Mouse (Mus musculus): ENCODE measurements around the gene Eif4a2.
"Not testable (repeated sequence)": the region's sequence is repeated elsewhere in the genome, so short reads cannot be mapped to it uniquely, and the experiment has no call there.

Gene Eif4a2

GRCm38 (mm10) chr16:23107231-23107942, at the start of gene Eif4a2:
TSS of gene Eif4a2 (plus strand) at chr16:23107444.
- peak; percentile 86 for DNase-seq (ENCODE audit: low spot score)

GRCm38 (mm10) chr16:23057668-23058447, 49.4 kb upstream of the Eif4a2 start, which contains the start of gene Kng1:
TSS of gene Kng1 (plus strand) at chr16:23057865.
- not testable (repeated sequence) for DNase-seq (ENCODE audit: low spot score)

GRCm38 (mm10) chr16:23059630-23060029, 47.6 kb upstream of the Eif4a2 start:
- DNase-seq (ENCODE audit: low spot score), result not testable (repeated sequence)

- DNase-seq (ENCODE audit: low spot score), result not testable (repeated sequence)
These were observed 46.4 kb upstream of the Eif4a2 start for GRCm38 (mm10) chr16:23060781-23061325.

- DNase-seq (ENCODE audit: low spot score), result not testable (repeated sequence)
These were observed 29.7 kb upstream of the Eif4a2 start for GRCm38 (mm10) chr16:23077516-23077915.

- DNase-seq (ENCODE audit: low spot score), result not testable (repeated sequence)
These were observed 20.1 kb upstream of the Eif4a2 start for GRCm38 (mm10) chr16:23087159-23087558.

GRCm38 (mm10) chr16:23087712-23088111, 19.5 kb upstream of the Eif4a2 start:
- DNase-seq (ENCODE audit: low spot score), result not testable (repeated sequence)

GRCm38 (mm10) chr16:23088491-23088890, 18.8 kb upstream of the Eif4a2 start:
- not testable (repeated sequence) for DNase-seq (ENCODE audit: low spot score)

- DNase-seq (ENCODE audit: low spot score), result not testable (repeated sequence)
These were observed 15.9 kb upstream of the Eif4a2 start for GRCm38 (mm10) chr16:23091345-23091744.

GRCm38 (mm10) chr16:23093321-23093953, 13.8 kb upstream of the Eif4a2 start:
- no peak for DNase-seq (ENCODE audit: low spot score)

- no peak for DNase-seq (ENCODE audit: low spot score)
These were observed 13.1 kb upstream of the Eif4a2 start for GRCm38 (mm10) chr16:23094136-23094535.

GRCm38 (mm10) chr16:23095581-23095980, 11.7 kb upstream of the Eif4a2 start:
- DNase-seq (ENCODE audit: low spot score), result not testable (repeated sequence)

GRCm38 (mm10) chr16:23096886-23097285, 10.4 kb upstream of the Eif4a2 start:
- not testable (repeated sequence) for DNase-seq (ENCODE audit: low spot score)

GRCm38 (mm10) chr16:23097290-23098104, 9.7 kb upstream of the Eif4a2 start:
- DNase-seq (ENCODE audit: low spot score), result not testable (repeated sequence)

GRCm38 (mm10) chr16:23098105-23098452, 9.2 kb upstream of the Eif4a2 start:
- DNase-seq (ENCODE audit: low spot score), result not testable (repeated sequence)

- no peak for DNase-seq (ENCODE audit: low spot score)
These were observed 7.6 kb upstream of the Eif4a2 start for GRCm38 (mm10) chr16:23099632-23100031.

- no peak for DNase-seq (ENCODE audit: low spot score)
These were observed 7.1 kb upstream of the Eif4a2 start for GRCm38 (mm10) chr16:23100099-23100575.

GRCm38 (mm10) chr16:23100613-23101012, 6.6 kb upstream of the Eif4a2 start:
- DNase-seq (ENCODE audit: low spot score), result no peak

GRCm38 (mm10) chr16:23102340-23103037, 4.8 kb upstream of the Eif4a2 start:
- DNase-seq (ENCODE audit: low spot score), result no peak

- DNase-seq (ENCODE audit: low spot score), result no peak
These were observed 4.1 kb upstream of the Eif4a2 start for GRCm38 (mm10) chr16:23103038-23103745.
